Mouse (Mus musculus): ENCODE data around the gene Gm20683. TPM values are rescaled to one million over a fixed set of nuclear protein-coding genes. Genes with fewer than 3 reads are reported as not detected.

The Gm20683 gene
- total RNA-seq (2014; rRNA removed): 25.8 and 34.3 TPM in 2 replicates
- polyA plus RNA-seq (2015; fragmentation: Nextera tagmentation; extraction: Ambion mirVana): 11.9 and 14.2 TPM in 2 replicates

GRCm38 (mm10) chr17:25841117-25841880 is at the start of gene Gm20683:
Gm20683 (minus strand) TSS chr17:25841763.
- no peak for DNase-seq (ENCODE audit: low spot score)
- 94% methylated on average over 22 of the region's 22 CpGs for WGBS
- Histone ChIP-seq H3K27ac (ENCODE audit: low read depth, low read length) (no peak within 1 kb of the TSS), H3K9ac (replicated peaks; ENCODE audit: low read length, poor library complexity, severe bottlenecking) (no peak within 1 kb of the TSS), H3K9me3 (ENCODE audit: low read length) (no peaks in the 10 kb centered on the region), H3K4me1 (ENCODE audit: insufficient read depth, low read length) (peaks cover 15% of the 10 kb centered on the region), H3K4me3 (ENCODE audit: low read depth, low read length) (no peak within 1 kb of the TSS), H3K4me2 (ENCODE audit: low read depth, low read length, poor library complexity, severe bottlenecking) (no peak within 1 kb of the TSS), H3K27me3 (ENCODE audit: insufficient read depth, low read length) (no peaks in the 10 kb centered on the region), H3K36me3 (ENCODE audit: insufficient read depth, low read length) (peaks cover 37% of the 10 kb centered on the region)
- no peak for TF ChIP-seq CTCF (IDR thresholded peaks at IDR 0.05)
- no peak for ATAC-seq (ENCODE audit: low FRiP score)

GRCm38 (mm10) chr17:25888837-25889236 is 47.3 kb upstream of the Gm20683 start:
- H3K9ac ChIP-seq (replicated peaks; ENCODE audit: low read length, poor library complexity, severe bottlenecking): no peak overlapping the region
- H3K4me1 ChIP-seq (ENCODE audit: insufficient read depth, low read length): no peaks in the 10 kb centered on the region
- H3K4me2 ChIP-seq (ENCODE audit: low read depth, low read length, poor library complexity, severe bottlenecking): no peak overlapping the region
- H3K4me3 ChIP-seq (ENCODE audit: low read depth, low read length): no peak overlapping the region
- H3K9me3 ChIP-seq (ENCODE audit: low read length): no peaks in the 10 kb centered on the region
- DNase-seq (ENCODE audit: low spot score) (no peak), ATAC-seq (ENCODE audit: low FRiP score) (no peak)
- H3K27me3 ChIP-seq (ENCODE audit: insufficient read depth, low read length): no peaks in the 10 kb centered on the region
- H3K36me3 ChIP-seq (ENCODE audit: insufficient read depth, low read length): peaks cover 16% of the 10 kb centered on the region
- no peak overlapping the region for H3K27ac ChIP-seq (ENCODE audit: low read depth, low read length)
- WGBS: 90% methylated on average over 3 of the region's 3 CpGs
- TF ChIP-seq CTCF (IDR thresholded peaks at IDR 0.05): no peak

- H3K4me1 ChIP-seq (ENCODE audit: insufficient read depth, low read length): no peaks in the 10 kb centered on the region
- no peak for TF ChIP-seq CTCF (IDR thresholded peaks at IDR 0.05)
- H3K36me3 ChIP-seq (ENCODE audit: insufficient read depth, low read length): peaks cover 29% of the 10 kb centered on the region
- DNase-seq (ENCODE audit: low spot score) (no peak), ATAC-seq (ENCODE audit: low FRiP score) (no peak)
- H3K4me2 ChIP-seq (ENCODE audit: low read depth, low read length, poor library complexity, severe bottlenecking): no peak overlapping the region
- H3K9ac ChIP-seq (replicated peaks; ENCODE audit: low read length, poor library complexity, severe bottlenecking): no peak overlapping the region
- no peaks in the 10 kb centered on the region for H3K9me3 ChIP-seq (ENCODE audit: low read length)
- H3K4me3 ChIP-seq (ENCODE audit: low read depth, low read length): no peak overlapping the region
- WGBS: 95% methylated on average over 10 of the region's 10 CpGs
- H3K27ac ChIP-seq (ENCODE audit: low read depth, low read length): no peak overlapping the region
- no peaks in the 10 kb centered on the region for H3K27me3 ChIP-seq (ENCODE audit: insufficient read depth, low read length)
Measured at GRCm38 (mm10) chr17:25887467-25887866, 45.9 kb upstream of the Gm20683 start.

- H3K4me3 ChIP-seq (ENCODE audit: low read depth, low read length): no peak overlapping the region
- H3K27ac ChIP-seq (ENCODE audit: low read depth, low read length): no peak overlapping the region
- no peaks in the 10 kb centered on the region for H3K9me3 ChIP-seq (ENCODE audit: low read length)
- no peak for TF ChIP-seq CTCF (IDR thresholded peaks at IDR 0.05)
- H3K4me2 ChIP-seq (ENCODE audit: low read depth, low read length, poor library complexity, severe bottlenecking): no peak overlapping the region
- ATAC-seq (ENCODE audit: low FRiP score) (no peak), DNase-seq (ENCODE audit: low spot score) (no peak)
- H3K27me3 ChIP-seq (ENCODE audit: insufficient read depth, low read length): no peaks in the 10 kb centered on the region
- peaks cover 31% of the 10 kb centered on the region for H3K36me3 ChIP-seq (ENCODE audit: insufficient read depth, low read length)
- no peak overlapping the region for H3K9ac ChIP-seq (replicated peaks; ENCODE audit: low read length, poor library complexity, severe bottlenecking)
- no peaks in the 10 kb centered on the region for H3K4me1 ChIP-seq (ENCODE audit: insufficient read depth, low read length)
Measured at GRCm38 (mm10) chr17:25886806-25887205, 45.2 kb upstream of the Gm20683 start.

GRCm38 (mm10) chr17:25885636-25886035 is 44.1 kb upstream of the Gm20683 start:
- peaks cover 32% of the 10 kb centered on the region for H3K36me3 ChIP-seq (ENCODE audit: insufficient read depth, low read length)
- WGBS: 54% methylated on average over 4 of the region's 4 CpGs
- DNase-seq (ENCODE audit: low spot score): peak; percentile 22

GRCm38 (mm10) chr17:25883824-25884223 is 42.3 kb upstream of the Gm20683 start:
- peaks cover 36% of the 10 kb centered on the region for H3K36me3 ChIP-seq (ENCODE audit: insufficient read depth, low read length)
- DNase-seq (ENCODE audit: low spot score): peak; percentile 29
- no peaks in the 10 kb centered on the region for H3K27me3 ChIP-seq (ENCODE audit: insufficient read depth, low read length)
- peak; percentile 57 for TF ChIP-seq CTCF (IDR thresholded peaks at IDR 0.05)
- peaks cover 2% of the 10 kb centered on the region; the same call in 1 of the 2 replicates for H3K4me1 ChIP-seq (ENCODE audit: insufficient read depth, low read length)
- no peak overlapping the region for H3K4me3 ChIP-seq (ENCODE audit: low read depth, low read length)
- no peak for ATAC-seq (ENCODE audit: low FRiP score)
- H3K9ac ChIP-seq (replicated peaks; ENCODE audit: low read length, poor library complexity, severe bottlenecking): no peak overlapping the region
- no peaks in the 10 kb centered on the region for H3K9me3 ChIP-seq (ENCODE audit: low read length)
- 88% methylated on average over 3 of the region's 3 CpGs for WGBS
- no peak overlapping the region for H3K4me2 ChIP-seq (ENCODE audit: low read depth, low read length, poor library complexity, severe bottlenecking)
- H3K27ac ChIP-seq (ENCODE audit: low read depth, low read length): no peak overlapping the region

More at GRCm38 (mm10) chr17:25885636-25886035, 44.1 kb upstream of the Gm20683 start:
- Histone ChIP-seq H3K27me3 (ENCODE audit: insufficient read depth, low read length) (no peaks in the 10 kb centered on the region), H3K4me1 (ENCODE audit: insufficient read depth, low read length) (peaks cover 2% of the 10 kb centered on the region; the same call in 1 of the 2 replicates), H3K4me3 (ENCODE audit: low read depth, low read length) (no peak overlapping the region), H3K27ac (ENCODE audit: low read depth, low read length) (no peak overlapping the region), H3K9ac (replicated peaks; ENCODE audit: low read length, poor library complexity, severe bottlenecking) (no peak overlapping the region), H3K4me2 (ENCODE audit: low read depth, low read length, poor library complexity, severe bottlenecking) (no peak overlapping the region), H3K9me3 (ENCODE audit: low read length) (no peaks in the 10 kb centered on the region)
- ATAC-seq (ENCODE audit: low FRiP score): 0 out of 2 replicates have a peak, but pooled peaks have one; percentile 25
- peak; percentile 67 for TF ChIP-seq CTCF (IDR thresholded peaks at IDR 0.05)

Data from midbrain, postnatal 0 days (tissue).